Mouse (Mus musculus) heart, adult 18-20 months (tissue): ENCODE measurements around the gene Aox3. TPM values are rescaled to one million over a fixed set of nuclear protein-coding genes. Genes with fewer than 3 reads are reported as not detected.

Experiments
- DNase-seq, 2 experiments: peaks; one replicate each; pipeline ENCODE4 v3.0.0; 2021 to 2022; ENCODE audit warnings: mixed read lengths in 1 of 2
- total RNA-seq, 2 experiments: library from RNA; stranded (reverse); gene quantifications; 2 replicates each; pipeline ENCODE4 v1.2.3; 2021

Aox3 gene
- total RNA-seq, 2 experiments from 2014 or later = 1.5 to 2.8 TPM

DNA sequence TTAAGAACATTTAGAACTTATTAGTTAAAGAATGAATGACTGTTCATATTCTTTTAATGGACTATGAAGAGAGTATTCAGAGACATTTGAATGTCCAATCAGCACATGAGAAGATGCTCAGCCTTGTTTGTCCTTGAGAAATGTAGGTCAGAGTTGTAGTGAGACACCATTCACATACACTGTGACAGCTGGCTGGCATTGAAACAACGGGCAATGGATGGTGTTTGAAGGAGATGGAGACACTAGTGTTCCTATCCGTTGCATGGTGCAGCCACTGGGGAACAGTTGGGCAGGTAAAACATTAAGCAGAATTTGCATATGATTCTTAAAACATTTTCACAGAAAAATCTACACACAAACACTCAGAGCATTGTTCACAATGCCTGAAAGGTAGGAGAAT, 5.9 kb upstream of the Aox3 start:
- DNase-seq = no peak

DNA sequence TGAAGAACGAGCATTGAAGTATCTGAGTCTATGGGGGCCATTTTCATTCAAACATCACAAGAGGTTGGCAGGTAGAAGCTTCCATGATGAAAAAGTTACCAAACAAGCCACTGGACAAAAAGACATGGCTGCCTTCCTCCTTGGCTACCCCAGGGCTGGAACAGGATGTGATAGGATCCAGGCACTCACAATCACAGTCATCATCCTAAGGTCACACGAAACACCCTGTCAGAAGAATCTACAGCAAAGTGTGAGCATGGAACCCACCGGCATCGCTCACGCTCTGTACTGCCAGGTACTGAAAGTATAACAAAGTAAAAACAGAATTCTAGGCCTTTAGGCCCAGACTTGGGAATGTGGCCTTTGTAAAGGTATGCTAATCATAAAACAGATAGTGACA, 2.7 kb upstream of the Aox3 start:
- DNase-seq = no peak

DNA sequence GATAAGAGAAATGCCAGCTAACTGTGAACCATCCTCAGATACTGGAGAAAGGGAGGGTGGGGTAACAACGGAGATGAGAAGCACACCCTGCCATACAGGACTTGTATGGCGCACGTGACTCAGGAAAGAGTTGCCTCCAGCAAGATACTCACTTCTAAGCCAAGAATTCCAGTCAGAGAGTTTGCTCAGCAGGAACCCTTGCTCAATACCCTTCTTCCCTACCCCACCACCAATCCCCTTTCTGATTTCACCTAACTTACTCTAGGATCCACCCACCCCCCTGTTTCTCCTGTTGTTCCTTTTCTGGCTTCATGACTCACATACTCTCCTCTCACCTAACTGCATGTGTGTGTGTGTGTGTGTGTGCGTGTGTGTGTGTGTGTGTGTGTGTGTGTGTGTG, 1.6 kb upstream of the Aox3 start:
- no peak for DNase-seq

DNA sequence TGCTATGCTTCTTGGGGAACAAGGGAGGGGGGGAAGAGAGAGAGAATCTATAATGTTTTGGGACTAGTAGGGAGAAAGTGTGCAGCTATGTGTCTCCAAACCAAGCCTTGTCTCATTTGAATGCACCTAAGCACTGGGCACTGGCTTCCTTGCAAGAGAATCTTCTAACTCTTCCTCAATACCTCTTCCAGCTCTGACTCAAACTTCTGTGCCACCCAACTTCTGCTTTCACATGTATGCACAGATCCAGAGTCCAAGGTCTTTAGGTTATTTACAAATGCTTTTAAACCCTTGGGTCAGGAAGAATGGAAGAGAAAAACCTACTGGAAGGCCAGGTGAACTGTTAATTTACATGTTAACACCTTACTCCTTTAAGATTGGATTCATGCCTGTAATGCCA, 511 bp downstream of the Aox3 start:
- DNase-seq = no peak

DNA sequence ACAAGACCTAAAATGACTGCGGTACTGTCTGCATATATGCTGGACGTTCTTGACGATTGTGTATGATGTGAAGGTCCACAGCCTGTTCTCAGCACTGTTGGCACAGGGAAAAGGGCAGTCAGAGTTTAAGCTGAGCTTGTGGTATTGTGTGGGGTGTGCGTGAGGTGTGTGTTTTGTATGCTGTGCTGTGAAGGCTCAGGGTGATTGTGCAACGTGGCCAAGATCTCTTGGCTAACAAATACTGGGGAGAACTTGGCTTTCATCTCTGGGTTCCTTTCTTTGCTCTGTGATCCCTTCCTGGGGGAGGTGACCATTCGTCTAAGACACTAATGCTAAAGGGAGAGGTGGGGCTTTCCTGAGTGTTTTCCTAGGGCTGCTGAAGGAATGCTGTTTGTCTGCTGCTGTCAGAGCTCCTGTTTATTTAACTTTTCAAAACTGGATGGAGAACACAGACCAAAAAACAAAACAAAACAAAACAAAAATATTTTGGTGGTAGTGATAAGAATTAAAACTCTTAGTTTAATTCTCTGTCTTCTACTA, 1.2 kb downstream of the Aox3 start:
- DNase-seq = no peak

DNA sequence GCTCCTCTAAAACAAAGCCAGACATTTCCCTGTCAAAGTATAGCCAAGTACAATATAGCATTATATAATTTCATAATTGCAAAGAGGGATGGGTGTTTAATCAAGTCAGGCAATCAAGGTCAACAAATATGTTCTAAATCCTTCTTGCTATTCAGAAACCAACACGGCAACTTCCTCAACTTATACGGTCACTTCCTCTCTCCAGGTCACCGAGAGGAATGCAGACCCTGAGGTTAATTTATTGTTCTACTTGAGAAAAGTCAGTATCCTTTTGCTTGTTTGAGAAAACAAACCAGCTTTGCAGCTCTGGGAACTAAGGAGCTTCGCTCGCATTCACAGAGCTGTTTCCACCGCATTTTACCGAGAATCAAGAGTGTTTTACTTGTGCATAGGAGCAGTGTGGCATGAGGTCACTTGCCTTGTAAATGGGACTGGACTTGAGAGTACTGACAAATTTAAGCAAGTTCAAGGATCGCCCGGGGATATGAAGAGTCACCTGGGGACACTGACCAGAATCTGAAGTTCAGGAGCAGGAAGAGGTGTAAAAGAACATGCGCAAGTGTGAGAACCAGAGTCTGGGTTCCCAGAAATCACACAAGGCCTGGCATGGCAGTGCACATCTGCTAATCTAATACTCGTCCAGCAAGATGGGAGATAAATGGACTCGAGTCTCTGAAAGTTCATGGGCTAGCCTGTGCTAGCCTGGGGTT, 1.9 kb downstream of the Aox3 start:
- no peak for DNase-seq

DNA sequence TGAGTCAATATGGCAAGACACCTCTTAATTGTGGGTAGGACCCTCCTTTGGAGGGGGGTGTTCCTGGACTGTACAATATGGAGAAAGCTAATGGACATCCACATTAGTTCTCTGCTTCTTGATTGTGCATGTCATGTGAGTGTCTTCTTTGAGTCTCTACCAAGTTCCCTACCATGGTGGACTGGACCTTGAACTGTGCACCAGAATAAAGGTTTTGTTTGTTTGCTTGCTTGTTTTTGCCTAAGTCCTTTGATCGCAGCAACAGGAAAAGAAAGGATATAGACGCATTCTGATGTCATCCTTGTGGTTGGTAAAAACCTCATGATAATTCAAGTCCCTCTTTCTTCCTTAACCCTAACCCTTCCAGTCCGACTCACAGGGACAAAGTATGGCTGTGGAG, 5.3 kb downstream of the Aox3 start:
- no peak for DNase-seq

DNA sequence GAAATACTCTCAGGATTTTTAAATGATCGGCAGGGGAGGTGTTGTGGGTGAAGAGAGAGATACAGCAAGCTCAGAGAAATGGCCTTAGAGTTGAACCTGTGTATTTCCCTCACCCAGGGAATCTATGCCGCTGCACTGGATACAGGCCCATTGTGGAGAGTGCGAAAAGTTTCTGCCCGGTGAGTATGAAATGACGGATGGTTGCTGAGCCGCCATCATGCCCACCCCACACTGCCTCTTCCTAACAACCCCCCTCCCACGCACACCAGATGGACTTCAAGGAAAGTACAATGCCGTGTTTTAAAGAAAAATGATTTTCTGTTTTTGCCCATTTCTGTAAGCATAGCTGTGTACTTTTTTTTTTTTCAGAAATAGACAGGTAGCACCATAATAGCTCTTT, 12.0 kb downstream of the Aox3 start:
- DNase-seq = no peak

DNA sequence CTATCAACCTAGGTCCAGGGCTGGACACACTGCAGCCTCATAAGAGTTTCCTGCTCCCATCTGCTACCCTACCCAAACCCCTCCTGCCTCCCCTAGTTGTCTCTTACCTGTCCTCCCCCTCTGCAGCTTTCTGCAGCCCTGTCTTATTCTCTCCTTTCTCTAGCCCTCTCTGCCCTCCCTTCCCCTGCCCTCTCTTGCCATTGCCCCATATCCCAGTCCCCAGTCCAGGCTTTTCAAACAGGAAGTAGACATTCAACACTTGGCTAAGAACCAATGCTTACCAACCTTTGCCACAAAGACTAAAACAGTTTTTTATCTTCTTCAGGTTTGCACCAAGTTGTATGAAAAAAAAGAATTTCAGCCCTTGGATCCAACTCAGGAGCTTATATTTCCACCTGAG, 25.0 kb downstream of the Aox3 start:
- DNase-seq = no peak

DNA sequence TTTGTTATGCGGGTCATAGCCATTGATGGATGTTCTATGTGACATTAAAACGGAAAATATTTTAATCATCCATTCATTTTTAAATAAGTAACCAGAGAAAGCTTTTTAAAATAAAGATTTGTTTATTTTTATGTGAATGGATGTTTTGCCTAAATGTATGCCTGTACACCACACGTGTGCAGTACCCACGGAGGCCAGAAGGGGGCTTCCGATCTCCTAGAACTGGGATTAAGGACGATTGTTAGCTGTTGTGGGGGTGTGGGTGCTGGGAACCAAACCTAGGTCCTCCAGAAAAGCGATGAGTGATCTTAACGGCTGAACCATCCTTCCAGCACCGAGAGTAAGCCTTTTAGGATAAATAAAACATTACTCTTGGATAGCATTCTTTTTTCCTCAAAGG, 26.1 kb downstream of the Aox3 start:
- no peak for DNase-seq

DNA sequence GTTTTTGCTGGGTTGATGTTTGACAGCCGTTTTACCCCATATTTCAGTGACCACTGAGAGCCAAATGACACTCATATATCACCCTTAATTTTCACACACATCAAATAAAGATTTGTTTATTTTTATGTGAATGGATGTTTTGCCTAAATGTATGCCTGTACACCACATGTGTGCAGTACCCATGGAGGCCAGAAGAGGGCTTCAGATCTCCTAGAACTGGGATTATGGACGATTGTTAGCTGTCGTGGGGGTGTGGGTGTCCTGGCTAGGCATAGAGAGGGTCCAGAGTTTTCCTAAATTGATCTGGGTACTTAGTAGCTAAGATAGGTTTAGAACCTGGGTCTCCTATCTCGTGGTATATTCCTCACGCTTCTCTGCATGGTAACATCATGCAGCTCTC, 27.7 kb downstream of the Aox3 start:
- DNase-seq = no peak

DNA sequence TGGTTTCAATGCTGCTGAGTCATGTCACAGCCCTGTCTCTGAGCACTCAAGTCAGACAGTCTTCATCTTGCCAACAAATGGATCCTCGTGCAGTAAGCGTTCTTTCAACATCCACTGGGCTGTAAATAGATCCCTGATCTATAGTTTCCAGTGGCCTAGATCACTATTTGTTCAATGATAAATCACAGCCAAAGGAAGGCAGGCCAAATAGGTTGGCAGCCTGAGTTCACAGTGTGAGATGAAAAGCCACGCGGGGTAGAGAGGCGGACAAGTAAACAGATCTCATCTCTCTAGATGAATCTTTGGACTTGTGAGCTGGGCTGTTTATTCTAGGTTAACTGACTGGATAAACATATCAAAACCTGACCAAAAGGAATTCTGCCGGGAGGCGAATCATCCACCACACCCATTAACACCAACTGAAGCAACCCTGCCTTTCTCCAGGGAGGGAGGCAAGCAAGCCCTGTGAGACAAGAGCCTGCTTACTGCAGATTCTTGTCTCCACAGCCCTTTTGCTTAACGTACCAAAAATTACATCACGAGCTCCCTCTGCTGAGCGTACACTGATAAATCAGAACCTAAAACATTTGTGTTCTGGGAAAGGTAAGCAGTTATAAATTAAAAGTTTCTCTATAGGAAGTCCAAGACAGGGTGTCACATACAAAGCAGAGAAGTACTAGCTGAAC, 31.6 kb downstream of the Aox3 start:
- peak; percentile 4 to 29 for DNase-seq

DNA sequence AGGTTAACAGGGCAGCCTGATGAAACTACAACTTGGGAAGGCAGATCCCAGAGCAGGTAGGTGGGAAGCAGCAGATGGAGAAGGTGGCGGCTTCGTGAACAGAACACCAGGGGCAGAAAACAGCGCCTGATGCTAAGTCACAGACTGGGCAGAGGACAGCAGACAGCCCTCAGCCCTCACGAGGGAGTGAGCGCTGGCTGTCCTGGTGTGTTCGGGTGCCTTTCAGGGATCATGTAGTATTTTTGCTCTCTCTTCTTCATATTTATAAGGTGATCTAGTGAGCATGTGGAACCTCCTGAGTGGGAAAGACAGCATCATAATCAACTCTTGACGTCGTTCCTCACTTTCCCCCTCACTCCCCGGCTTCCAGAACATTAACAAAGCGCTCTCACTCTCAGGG, 33.1 kb downstream of the Aox3 start:
- no peak for DNase-seq

DNA sequence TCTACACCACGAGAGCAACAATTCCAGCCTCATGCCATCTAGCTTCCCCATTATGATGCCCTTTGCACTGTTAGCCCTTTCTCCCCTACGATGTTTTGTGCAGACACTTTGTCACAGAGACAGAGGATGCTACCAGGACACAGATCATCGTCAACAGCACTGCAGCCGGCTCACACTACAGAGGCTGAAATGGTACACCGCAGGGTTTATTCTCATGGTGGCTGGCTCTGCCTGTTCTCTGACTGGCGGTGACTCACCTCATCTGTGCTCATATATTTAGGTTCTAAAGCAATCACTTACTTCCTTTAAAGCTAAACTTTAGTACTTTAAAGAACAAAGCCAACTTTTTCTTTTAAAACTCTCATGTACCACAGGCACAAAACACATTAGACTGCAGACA, 34.8 kb downstream of the Aox3 start:
- DNase-seq = no peak

DNA sequence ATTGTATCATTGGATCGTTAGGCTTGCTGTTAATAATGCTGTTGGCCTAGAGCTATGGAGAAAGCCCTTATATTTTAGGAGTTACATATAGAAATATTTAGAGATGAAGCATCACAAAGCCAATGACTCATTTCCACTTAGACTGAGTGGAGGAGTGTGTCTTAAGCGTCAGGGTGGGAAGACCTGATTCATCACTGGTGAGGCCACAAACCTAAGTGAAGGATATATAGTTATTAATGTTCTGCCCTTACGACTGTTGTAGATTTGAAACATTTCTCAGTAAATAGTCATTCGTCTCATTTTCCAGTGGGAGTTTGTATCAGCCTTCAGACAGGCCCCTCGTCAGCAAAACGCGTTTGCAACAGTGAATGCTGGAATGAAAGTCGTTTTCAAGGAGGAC, 39.3 kb downstream of the Aox3 start:
- DNase-seq = no peak

DNA sequence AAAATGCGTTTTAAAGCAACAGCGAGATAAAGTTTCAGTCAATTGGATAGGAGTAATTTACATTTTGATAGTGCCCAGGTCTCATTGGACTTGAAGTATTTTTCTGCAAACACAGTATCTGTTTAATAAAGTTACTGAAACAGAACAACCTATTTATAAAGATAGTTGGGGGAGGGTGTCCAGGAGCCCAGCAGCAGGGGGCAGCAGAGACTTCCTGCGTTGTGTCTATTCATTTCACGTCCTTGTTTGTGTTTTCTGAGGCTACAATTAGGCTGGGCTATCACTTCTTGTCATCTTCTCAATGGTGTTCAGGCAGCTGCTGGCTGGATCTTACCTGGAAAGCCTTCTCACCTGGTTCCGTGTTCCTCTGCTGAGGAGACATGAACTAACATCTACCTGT, 43.8 kb downstream of the Aox3 start:
- peak; percentile 13 to 54 for DNase-seq

DNA sequence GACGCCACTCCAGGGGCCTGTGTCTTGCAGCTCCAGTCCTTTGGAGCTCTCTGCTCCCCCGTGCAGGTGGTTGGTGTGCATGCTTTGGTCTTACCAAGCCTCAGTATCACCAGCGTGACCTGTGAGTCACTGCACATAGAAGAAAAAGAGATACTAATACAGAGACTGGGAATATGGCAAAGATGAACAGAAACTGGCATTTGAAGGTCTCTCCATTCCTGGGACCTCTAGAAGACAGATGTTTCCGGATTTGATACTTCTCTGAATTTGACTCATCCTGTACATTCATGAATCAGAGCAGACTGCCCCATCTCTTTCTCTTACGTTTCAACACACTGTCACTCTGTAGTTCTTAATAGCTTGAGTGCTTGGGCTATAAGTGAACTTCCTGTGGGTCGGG, 57.0 kb downstream of the Aox3 start:
- DNase-seq = no peak

DNA sequence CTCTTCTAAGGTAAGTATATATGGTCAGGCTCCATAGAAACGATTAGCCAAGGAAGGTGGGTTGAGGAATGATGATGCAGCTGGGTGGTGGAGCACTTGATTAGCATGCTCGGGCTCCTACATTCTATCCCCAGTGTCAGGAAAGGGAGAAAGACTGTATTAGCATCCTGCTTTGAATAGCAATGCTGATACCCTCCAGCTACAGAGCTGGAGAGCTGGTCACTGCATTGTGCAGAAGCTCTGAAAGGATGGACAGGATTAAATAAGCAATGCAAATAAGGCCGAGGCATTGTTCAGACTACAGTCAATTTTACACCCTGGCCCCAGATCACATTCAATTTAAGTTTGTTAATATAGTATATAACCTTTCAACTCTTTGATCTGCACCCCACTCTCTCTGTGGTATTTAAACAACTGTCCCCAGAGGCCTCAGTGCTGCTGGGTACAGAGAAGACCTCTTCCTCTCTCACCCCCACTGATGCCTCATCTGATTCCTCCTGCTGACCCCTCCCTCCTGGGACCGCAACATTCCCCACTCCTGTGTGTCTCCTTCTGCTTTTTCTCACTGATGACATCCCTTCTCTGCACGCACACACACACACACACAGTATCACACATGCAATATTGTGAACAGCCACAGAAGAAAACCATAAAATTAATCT, 75.7 kb downstream of the Aox3 start:
- DNase-seq = no peak

DNA sequence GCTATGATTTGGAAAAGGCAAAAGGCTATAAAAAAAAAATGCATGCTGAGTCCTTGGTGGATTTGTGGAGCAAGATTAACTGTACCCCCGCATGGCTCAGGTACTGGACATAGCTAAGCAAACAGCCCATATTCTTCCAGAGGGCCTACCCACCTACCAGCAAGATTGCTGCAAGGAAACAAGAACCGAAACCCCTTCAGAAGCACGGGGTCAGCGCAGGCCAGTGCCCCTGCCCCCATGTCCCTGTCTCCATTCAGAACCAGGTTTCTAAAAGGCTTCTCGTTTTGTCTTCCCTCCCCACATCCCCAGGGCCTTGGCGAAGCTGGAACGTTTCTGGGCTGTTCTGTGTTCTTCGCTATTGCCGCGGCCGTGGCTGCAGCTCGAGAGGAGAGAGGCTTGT, 81.4 kb downstream of the Aox3 start:
- no peak for DNase-seq

DNA sequence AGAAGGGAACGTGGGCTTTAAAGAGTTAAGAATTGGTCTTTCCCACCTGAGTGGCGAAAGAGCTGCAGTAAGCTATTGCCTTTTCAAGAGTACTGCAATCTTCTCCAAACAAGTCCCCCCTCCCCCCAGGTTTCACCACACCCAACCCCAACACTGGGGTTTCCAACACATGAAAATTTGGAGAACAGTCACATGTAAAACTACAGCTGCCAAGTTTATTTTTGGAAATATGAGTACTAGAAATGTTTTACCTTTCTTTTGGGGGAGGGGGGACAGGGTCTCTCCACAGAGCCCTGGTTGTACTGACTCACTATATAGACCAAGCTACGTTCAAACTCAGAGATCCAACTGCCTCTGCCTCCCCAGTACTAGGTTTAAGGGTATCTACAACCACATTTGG, 82.1 kb downstream of the Aox3 start:
- DNase-seq = no peak

DNA sequence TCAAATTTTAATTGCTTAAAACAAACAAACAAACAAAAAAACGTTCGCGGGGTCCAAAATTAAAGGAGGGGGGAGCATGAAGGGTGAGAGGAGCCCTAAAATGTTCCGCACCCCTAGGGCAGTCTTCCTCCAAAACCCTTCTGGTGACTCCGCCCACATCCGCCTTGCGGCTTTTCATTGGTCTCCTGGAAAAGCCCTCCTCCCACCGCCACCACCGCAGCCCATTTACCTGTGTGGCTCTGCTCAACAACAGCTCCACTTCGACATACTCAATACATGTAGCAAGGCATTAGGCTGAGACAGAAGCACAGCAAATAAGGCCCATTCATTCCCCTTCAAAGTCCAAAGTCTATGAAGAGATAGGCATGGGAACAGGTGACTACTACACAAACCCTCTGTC, 82.6 kb downstream of the Aox3 start:
- DNase-seq = no peak

DNA sequence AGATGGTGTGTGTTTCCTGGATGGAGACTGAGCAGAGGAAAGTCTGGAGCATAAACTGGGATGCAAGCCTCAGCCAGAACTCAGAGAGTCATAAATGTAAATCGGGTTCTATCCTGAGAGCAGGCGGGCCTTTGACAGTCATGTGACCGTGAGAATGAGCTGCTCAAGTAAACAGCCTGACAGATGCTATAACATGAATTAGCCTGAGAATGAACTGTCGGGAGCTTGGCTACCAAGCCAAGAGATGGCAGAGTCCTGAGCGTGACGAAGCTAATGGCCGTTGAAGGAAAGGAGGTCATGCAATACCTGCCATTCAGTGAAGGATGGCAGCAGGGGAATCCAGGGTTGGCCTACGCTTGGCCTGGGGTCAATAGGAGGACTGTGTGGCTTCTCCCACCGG, 84.1 kb downstream of the Aox3 start:
- no peak for DNase-seq

DNA sequence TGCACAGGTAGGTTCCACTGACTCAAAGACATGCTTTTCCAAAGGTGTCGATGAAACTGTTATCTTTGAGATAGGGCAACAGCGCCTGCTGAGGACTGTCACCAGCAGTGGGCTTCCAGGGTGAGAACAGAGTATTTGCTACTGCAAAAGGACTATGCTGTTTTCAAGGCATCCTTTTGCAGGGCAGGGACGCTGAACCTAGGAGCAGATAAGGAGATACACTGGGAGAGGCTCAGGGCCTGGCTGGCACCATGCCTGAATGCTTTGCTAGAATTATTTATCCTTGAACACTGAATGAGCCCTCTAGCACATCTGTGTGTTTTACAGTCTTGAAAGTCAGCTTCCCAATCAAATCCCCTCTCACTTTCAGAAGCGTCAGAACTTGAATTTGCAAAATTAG, 85.5 kb downstream of the Aox3 start:
- no peak for DNase-seq

DNA sequence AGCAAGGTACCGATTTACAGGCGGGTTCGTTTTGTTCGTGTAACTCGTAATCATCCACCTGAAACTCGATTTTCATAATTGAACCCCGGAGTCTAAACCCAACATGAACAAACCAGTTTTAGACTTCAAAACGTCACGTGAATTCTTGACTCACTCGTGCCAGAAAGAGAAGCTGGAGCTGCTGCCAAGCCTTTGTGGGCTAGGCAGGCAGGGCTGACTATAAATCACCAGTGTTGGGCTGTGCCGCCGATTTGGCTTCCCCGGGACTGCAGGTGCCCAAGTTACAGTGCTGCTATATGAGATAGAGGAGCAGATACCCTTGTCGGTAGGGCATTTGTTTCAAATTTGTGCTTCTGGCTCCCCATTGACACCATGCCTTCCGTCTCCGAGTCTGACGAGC, 97.3 kb downstream of the Aox3 start, which contains the start of gene Aox4:
Gene Aox4, plus strand, starts transcription at position 195 of the 400 bp plus-strand sequence.
- DNase-seq = no peak
